ENCODE assay signal across 18 mouse cellular contexts in the genomic region with DNA sequence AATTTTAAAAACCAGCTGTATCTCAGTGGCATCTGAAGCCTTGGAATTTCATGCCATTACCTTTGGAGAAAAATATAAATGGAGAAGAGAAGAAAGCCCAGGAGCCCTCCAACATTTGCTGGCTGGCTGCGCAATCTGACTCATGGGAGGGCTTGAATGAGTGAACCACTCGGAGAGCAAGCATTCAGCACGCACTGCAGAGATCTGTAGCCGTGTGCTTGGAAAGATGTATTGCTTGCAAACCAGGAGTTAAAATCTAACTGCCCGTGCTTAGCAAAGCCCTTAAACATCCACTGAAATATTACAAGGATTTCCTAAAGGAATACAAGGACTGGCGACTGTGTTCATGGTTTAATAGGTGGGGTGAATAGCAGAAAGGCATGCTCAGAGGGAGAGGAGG.
"Had no signal": no experiment of that assay in that cellular context is flagged by ENCODE, and none has a peak within 500 bp of the region (broad histone marks: within the 10 kb centered on the region; RNA-seq: fewer than 3 reads in every experiment).

No protein-coding gene starts in this region.

- H3K9ac ChIP-seq: intestine, embryonic 15.5 days; liver, embryonic 13.5 days had no signal

- H3K27me3 ChIP-seq: intestine, embryonic 15.5 days; liver, embryonic 13.5 days had no signal

- H3K9me3 ChIP-seq: intestine, embryonic 15.5 days; liver, embryonic 13.5 days had no signal

- DNase-seq: kidney, adult 18-20 months; kidney, adult 9 months; kidney, postnatal 25 days; layer of hippocampus, postnatal 36 days; liver, embryonic 13.5 days; lung, adult 2 months; lung, postnatal 14 days; lung, postnatal 4 days; right cerebral cortex, adult 18-20 months; right cerebral cortex, postnatal 14 days; right cerebral cortex, postnatal 4 days; thymus, adult 2 months; thymus, postnatal 14 days had no signal

- H3K27ac ChIP-seq: intestine, embryonic 15.5 days; kidney, postnatal 0 days; layer of hippocampus, adult 2 months; left cerebral cortex, adult 2 months; liver, embryonic 13.5 days; stomach, postnatal 0 days had no signal

- H3K4me2 ChIP-seq: intestine, embryonic 15.5 days; liver, embryonic 13.5 days had no signal

- ATAC-seq: intestine, embryonic 15.5 days had no signal

- H3K4me1 ChIP-seq: intestine, embryonic 15.5 days; liver, embryonic 13.5 days had no signal

- H3K4me3 ChIP-seq: intestine, embryonic 15.5 days; layer of hippocampus, adult 2 months; left cerebral cortex, adult 2 months; liver, embryonic 13.5 days had no signal

- H3K36me3 ChIP-seq: intestine, embryonic 15.5 days; liver, embryonic 13.5 days had no signal
